Mouse (Mus musculus) urinary bladder, postnatal 10 days (tissue): ENCODE measurements around the gene Map2k6.

ENCODE experiments used
- DNase-seq: peaks from one replicate; pipeline ENCODE4 v3.0.0; 2022; ENCODE audit warnings: low spot score

Gene Map2k6

DNA sequence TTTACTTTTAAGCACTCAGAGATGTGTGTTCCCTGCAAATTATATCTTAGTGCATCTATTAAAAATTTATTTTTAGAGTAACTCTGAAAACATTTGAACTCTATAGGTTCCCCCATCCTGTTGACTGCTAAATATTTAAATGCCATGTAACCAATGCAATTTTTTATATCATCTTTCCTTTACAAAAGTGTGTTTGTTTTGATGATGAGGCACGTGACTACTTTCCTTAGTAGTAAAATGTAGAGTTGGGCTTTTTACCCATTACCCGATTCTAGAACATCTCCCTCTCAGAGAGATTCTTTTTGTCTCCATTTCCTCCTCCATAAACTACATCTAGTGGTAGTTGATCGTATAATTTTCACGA is 51.8 kb downstream of the Map2k6 start:
- no peak for DNase-seq

- DNase-seq, result no peak
These were observed 52.7 kb downstream of the Map2k6 start for GRCm38 (mm10) chr11:110451590-110451989.

DNA sequence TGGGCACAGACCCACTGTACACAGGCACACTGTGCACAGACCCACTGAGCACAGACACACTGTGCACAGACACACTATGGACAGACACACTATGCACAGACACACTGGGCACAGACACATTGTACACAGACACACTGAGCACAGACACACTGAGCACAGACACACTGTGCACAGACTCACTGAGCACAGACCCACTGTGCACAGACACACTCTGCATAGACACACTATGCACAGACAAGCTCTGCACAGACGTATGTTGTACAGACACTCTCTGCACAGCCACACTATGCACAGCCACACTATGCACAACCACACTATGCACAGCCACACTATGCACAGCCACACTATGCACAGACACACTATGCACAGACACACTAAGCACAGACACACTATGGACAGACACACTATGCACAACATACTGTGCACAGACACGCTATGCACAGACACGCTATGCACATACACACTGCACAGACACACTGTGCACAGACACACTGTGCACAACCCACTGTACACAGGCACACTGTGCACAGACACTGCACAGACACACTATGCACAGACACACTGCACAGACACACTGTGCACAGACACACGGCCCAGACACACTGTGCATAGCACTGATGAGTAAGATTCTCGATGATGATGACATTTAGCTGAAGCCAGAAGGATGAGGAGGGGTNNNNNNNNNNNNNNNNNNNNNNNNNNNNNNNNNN is 54.7 kb downstream of the Map2k6 start:
- no peak for DNase-seq

DNA sequence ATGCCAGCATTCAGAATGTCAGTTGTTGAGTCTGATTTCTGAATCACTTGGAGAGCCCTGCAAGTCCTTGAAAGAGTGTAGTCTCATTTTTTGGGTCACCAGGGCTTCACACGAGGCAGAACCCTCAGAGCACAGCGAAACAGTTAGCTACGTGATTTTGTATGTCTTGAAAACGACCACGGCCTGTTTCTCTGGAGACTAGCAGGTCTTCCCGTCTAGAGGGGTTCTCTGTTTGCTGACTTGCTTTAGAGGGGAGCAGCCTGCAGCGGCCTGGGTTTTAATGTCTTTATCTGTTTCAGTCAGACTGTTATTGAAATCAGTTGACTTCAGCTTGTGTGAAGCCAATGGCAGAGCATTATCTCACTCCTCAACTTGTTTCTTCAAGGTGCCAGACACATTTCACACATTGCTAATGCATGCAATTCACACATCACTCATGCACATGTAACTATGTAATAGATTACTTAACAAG is 58.6 kb downstream of the Map2k6 start:
- DNase-seq, result no peak

- DNase-seq, result no peak
These were observed 61.6 kb downstream of the Map2k6 start for GRCm38 (mm10) chr11:110460480-110460879.

DNA sequence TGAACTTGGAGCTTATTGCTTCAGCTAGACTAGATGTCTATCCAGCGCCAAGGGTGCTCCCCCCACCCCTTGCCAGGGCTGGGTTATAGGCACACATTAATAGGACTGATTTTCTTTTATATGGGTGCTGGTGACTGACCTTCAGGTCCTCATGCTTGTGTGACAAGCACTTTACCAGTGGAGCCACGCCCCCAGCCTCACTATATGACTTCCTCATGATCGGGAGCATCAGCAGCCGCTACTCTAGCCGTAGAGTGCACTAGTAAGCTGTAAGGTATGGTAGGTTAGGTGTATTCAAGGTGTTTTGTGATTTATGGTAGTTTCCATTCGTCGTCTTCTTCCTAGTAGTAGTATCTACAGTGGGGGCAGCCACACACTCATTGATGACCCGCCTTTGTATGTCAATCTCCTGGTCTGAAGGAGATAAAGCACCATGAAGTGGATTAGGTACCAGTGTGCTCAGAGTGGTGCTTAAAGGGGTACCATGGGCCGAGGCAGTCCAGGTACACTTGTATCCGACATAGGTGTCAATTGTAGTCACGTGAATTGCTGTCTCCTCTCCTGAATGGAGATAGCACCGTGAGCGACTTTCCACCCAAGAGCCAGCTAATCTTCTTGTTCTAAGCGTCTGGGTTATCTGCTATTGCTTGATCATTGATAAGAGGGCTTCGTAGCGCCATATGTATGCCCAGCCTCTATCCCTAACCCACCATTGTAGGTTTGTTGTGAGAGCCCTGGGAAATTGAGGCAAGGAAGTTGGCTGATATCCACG is 62.8 kb downstream of the Map2k6 start:
- DNase-seq, result no peak

DNA sequence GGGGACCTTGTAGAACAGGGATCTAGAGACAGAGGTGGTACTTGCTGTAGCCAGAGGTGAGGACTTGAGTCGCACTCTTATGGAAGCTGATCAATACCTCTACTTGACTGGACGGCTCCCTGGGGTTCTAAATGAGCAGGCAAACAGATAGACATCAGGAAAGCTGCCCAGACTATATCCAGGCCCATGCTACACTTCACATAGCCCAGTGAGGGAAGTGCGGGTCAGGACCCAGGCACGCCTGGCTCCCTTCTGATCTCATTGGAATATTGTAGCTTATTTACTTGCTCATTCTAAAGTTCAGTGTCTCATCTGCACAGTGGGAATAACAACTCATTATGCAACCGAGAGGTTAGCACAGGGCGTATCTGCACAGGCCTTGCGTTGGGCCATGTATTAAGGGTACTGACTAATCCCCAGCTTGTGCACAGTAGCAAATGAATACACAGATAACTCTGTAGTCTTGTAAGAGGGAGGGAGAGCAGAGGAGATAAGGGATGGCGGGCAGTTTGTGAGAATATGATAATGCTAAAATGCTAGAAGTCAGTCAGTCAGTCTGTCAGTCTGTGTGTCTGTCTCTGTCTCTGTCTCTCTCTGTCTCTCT is 64.2 kb downstream of the Map2k6 start:
- no peak for DNase-seq

DNA sequence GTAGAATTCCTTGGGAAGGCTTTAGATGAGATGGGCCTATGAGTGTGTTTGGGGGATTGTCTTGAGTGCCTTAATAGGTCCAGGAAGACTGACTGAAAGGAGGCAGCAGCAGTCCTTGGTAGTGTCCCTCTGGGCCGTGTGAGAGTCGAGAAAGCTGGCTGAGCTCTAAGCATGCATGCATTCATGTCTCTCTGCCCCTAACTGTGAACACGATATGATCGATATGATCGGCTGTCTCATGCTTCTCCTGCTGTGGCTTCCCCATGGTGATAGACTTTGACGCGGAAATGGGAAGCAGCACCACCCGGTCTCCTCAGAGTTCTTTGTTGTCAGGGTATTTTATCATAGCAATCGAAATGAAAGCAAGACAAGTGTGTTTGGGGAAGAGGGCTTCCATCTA is 64.9 kb downstream of the Map2k6 start:
- DNase-seq, result no peak

DNA sequence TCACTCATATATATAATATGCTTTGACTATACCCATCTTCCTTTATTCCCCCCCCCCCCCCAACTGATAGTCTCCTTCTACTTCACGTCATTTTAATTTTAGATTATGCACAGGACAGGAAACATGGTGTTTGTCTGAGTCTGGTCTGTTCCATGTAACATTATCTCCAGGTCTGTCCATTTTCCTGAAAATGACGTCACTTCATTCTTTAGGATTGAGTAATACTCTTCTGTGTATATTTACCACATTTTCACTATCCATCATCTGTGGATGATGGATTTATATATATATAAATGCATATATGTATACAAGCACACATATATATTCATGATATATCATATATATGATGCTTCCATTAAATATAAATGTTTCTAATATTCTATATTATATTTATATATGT is 70.1 kb downstream of the Map2k6 start:
- DNase-seq, result no peak

DNA sequence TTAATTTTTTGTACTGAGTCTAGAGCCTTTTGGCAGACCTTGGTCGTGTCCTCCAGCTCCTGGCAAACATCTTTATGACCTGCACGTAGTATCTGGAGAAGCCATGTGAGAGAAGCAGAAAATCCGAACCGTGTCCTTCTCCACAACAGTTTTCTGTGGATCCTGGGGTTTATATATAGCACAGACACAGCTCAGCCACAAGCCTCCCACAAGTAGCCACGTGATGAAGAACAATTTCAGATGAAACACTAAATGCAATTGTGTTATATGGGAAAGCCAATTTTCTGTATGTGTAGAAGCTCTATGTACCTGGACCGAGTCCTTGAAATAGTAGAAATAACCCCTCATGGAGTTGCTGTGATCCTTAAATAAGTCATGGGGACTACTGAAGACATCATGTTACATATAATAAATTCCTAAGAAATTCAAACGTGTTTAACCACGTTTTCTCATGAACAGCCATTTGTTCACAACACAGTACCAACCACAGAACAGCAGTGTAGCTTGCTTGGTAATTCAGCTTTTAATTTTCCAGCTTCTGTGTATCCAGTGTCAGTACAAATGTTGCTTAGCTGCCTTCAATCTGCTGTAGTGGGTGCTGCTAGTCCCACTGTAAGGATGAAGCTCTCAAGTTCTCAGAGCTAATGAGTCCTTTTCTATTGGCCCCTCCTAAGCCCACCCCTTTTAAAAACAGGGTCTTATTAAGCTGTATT is 71.8 kb downstream of the Map2k6 start:
- no peak for DNase-seq

DNA sequence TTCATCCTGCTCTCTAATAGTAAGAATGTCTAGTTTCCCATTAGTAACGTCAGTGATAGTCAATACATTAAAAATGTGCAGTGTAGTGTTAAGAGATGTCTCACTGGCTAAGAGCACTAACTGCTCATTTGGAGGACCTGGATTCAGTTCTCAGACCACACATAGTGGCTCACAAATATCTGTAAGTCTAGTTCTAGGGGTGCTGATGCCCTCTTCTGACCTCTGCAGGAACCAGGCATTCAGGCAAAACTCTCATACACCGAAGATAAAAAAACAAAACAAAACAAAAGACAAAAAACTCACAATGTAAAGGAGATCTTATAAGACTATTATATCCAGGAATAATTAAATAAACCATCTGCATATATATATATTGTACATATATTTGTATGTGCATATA is 72.4 kb downstream of the Map2k6 start:
- DNase-seq, result no peak

DNA sequence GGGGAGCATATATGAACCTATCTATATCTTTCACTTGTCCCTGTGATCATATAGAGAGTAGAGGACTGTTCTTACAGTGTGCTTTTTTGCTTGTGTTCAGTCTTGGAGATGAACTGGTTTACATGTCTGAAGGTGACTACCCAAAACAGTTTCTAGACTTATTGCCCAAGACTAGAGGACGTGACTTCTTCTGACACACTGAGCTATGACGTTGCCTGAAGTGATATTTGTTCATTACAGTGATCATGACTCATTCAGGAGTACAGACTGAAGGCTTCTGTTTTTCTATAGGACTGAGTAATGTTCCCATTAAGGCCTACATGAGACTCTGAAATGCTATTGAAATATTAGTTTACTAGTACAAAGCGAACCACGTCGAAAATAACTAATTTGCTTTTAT is 73.2 kb downstream of the Map2k6 start:
- DNase-seq, result no peak

GRCm38 (mm10) chr11:110473495-110473894 is 74.6 kb downstream of the Map2k6 start:
- DNase-seq, result no peak

- no peak for DNase-seq
These were observed 77.6 kb downstream of the Map2k6 start for GRCm38 (mm10) chr11:110476361-110477151.

DNA sequence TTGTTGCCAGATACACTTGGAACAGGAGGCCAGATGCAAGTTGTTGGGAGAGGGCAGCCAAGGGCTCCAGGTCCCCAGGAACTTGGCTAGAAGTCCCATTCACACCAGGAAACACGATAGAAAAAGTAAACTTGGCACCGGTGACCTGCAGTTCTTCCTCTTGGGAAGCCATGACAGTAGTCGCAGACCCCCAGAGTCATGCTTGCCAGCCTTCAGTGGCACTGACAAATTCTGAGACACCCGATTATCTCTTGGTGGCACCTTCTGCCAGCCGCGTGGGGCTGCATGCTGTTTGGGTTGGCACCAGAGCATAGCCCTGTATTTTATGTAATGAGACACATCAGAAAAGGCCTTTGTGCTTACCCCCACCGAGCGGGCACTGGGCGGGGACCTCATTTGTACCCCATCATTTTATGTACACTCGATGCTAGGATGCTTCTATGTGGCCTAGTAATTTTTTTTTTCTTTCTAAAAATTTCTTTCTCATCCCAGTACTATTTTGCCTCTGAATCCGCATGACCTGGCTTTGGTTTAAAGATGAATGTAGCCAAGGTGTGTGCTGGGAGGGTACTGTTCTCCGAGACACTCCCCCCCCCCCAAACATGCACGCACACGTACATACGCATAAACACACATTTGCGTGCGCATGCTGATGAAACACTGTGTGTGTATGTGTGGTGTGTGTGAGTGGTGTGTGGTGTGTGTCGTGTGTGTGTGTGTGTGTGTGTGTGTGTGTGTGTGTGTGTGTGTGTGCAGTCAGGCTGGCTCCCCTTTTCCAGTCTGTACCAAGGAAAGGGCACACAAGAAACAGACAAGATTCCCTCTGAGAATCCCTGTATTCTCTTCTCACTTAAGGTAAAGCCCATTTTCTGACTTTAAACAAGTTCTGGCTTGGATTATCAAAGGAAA is 79.3 kb downstream of the Map2k6 start:
- no peak for DNase-seq

- DNase-seq, result no peak
These were observed 80.1 kb downstream of the Map2k6 start for GRCm38 (mm10) chr11:110478978-110479384.

DNA sequence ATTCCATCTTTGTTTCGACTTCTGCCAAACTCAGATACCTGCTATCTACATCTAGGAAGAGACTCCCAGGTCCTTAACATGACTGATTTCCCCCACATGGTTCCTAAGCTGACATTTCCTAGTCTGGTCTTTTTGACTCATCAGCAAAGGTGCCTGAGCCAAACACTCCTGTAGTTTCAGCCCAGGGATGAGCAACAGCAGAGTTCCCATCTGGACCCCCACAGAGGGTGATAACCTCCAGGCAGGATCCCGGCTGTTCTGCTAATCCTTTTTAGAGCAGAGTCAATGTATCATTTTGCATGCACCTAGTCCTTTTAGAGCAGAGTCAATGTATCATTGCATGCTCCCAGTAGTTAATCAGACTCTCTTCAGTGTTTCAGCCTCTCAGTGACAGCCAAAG is 82.5 kb downstream of the Map2k6 start:
- DNase-seq, result no peak

- DNase-seq, result no peak
These were observed 83.3 kb downstream of the Map2k6 start for GRCm38 (mm10) chr11:110482176-110482575.

DNA sequence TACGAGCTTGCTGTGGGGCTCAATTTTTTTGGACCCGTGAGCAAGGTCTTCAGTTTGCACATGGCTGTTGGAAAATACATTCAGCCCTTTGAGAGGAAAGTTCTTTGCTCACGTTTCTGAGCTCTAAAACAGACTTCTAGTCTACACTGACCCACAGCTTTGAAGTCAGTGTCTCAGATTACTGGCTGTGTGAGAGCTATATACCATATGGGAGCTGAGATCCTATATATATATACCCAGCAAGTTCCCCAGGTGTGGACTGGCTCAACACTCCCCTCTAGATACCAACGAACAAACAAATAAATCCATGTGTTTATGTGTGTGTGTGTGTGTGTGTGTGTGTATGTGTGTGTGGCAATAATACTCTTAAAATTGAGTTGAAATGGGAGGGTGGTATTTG is 83.7 kb downstream of the Map2k6 start:
- no peak for DNase-seq

DNA sequence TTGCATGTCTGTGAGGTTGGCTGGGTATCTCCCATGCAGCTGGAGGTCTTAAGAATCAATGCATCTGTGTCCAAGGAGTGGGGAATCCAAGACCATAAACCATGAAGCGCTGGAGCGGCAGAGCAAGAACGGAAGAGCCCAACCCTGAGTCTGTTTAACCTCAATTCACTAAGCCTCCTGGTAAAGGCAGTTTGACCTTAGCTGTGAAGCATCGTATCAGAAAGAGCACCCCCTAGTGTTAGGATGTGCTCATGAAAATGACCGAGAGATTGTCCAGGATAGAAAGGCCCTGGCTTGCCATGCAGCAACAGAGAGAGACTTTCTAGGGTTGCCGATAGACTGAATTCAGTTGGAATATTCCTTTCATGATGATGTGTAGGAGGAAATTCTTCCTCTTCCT is 84.2 kb downstream of the Map2k6 start:
- no peak for DNase-seq

- DNase-seq, result no peak
These were observed 85.5 kb downstream of the Map2k6 start for GRCm38 (mm10) chr11:110484426-110484825.
